Mouse (Mus musculus): ENCODE measurements around the gene Etv2. TPM values are rescaled to one million over a fixed set of nuclear protein-coding genes. Genes with fewer than 3 reads are reported as not detected.
A peak's percentile ranks its signal among the peaks of the same experiment; 100 is the strongest.

Etv2 gene
- total and polyA plus RNA-seq, 3 experiments = not detected

DNA sequence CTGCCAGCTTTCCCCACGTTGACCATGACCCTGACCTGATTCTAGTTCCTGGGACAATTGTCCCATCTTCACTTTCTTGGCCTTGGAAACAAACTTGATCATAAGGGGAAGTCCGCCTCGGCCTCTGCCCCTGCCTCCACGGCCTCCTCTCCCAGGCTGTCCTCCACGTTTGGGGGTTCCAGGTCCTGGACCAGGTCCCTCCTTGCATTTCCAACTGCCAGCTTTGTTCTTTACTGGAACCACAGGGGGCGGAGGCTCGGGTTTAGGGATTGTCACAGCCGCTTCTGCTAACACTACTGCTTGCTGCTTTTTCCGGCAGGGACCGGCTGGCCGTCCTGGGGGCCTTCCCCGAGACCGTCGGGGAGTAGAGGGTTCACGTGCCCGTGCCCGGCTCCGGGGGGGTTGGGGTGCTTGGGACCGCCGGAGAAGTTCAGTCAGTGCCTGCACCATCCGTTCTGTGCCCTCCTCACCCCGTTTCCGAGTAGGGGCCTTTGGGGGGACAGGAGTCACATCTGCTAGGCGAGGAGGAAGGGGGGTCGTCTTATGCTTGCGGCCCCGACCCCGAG lies 49.1 kb downstream of the Etv2 start:
- peaks cover 64% of the 10 kb centered on the region for H3K36me3 ChIP-seq (replicated peaks)
- H3K9me3 ChIP-seq (replicated peaks) = no peaks in the 10 kb centered on the region
- TF ChIP-seq CTCF (IDR thresholded peaks at IDR 0.05; ENCODE audit: low read depth, low read length) = no peak
- no peak for TF ChIP-seq GATA2 (IDR thresholded peaks at IDR 0.05; ENCODE audit: borderline replicate concordance, low read depth, low read length)
- no peak for ATAC-seq (ENCODE audit: extremely low read depth, insufficient number of reproducible peaks, low FRiP score, poor library complexity, severe bottlenecking)
- H3K4me3 ChIP-seq (ENCODE audit: low read depth, low read length) = peak overlapping the region; percentile 88; the same call in 1 of the 2 replicates
- H3K4me1 ChIP-seq (ENCODE audit: insufficient read depth, low read depth, low read length) = peaks cover 59% of the 10 kb centered on the region
- H3K27me3 ChIP-seq (ENCODE audit: insufficient read depth, low read length) = no peaks in the 10 kb centered on the region
- no peak for DNase-seq (ENCODE audit: low spot score)

GRCm38 (mm10) chr7:30585170-30585569 lies 50.5 kb downstream of the Etv2 start:
- Histone ChIP-seq H3K27me3 (ENCODE audit: insufficient read depth, low read length) (no peaks in the 10 kb centered on the region), H3K4me1 (ENCODE audit: insufficient read depth, low read depth, low read length) (peaks cover 66% of the 10 kb centered on the region), H3K9me3 (replicated peaks) (no peaks in the 10 kb centered on the region), H3K4me3 (ENCODE audit: low read depth, low read length) (no peak overlapping the region), H3K36me3 (replicated peaks) (peaks cover 71% of the 10 kb centered on the region)
- DNase-seq (ENCODE audit: low spot score) (no peak), ATAC-seq (ENCODE audit: extremely low read depth, insufficient number of reproducible peaks, low FRiP score, poor library complexity, severe bottlenecking) (no peak)
- TF ChIP-seq GATA1 (IDR thresholded peaks at IDR 0.05; ENCODE audit: borderline replicate concordance, low read length) = no peak

DNA sequence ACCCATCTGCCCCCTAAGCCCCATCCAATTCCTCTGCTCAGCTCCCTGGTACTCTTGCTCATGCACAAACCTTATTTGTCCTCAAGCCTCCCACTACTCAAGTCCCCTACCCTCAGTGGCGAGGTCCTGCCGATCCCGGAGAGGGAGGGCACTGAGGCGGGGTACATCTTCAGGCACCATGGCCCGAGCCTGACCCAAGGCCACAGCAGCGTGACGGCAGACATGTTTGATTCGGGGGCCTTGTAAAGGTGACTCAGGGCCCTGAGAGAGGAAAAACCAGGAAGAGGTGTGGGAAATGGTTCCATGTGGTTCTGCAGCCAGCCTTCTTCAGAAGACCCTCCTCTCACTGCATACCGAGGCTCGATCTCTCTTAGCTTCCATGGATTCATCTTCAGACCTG lies 51.3 kb downstream of the Etv2 start:
- peaks cover 68% of the 10 kb centered on the region for H3K4me1 ChIP-seq (ENCODE audit: insufficient read depth, low read depth, low read length)
- no peaks in the 10 kb centered on the region for H3K9me3 ChIP-seq (replicated peaks)
- TF ChIP-seq CTCF (IDR thresholded peaks at IDR 0.05; ENCODE audit: low read depth, low read length) = no peak
- DNase-seq (ENCODE audit: low spot score) = no peak
- H3K4me3 ChIP-seq (ENCODE audit: low read depth, low read length) = no peak overlapping the region
- ATAC-seq (ENCODE audit: extremely low read depth, insufficient number of reproducible peaks, low FRiP score, poor library complexity, severe bottlenecking) = no peak
- H3K27me3 ChIP-seq (ENCODE audit: insufficient read depth, low read length) = no peaks in the 10 kb centered on the region
- peaks cover 79% of the 10 kb centered on the region for H3K36me3 ChIP-seq (replicated peaks)

Other genes starting within 250 kb of the Etv2 start
Only the 20 nearest of the 33 such genes appear.
- 13.3 and 16.5 TPM in 2 replicates for gene Arhgap33, start 100.8 kb downstream of the Etv2 start, total RNA-seq (2014; fragmentation: Nextera tagmentation)
- 5.0 and 5.3 TPM in 2 replicates for gene Arhgap33, start 100.8 kb downstream of the Etv2 start, total RNA-seq (2017)
- gene Arhgap33, start 100.8 kb downstream of the Etv2 start, polyA plus RNA-seq (2012) = 40.3 and 51.4 TPM in 2 replicates
- gene Hspb6, start 83.7 kb downstream of the Etv2 start, total RNA-seq (2014; fragmentation: Nextera tagmentation) = 27.1 and 32.8 TPM in 2 replicates
- gene Hspb6, start 83.7 kb downstream of the Etv2 start, total RNA-seq (2017) = 3.9 and 4.9 TPM in 2 replicates
- 11.2 and 12.1 TPM in 2 replicates for gene Hspb6, start 83.7 kb downstream of the Etv2 start, polyA plus RNA-seq (2012)
- 18.6 and 20.2 TPM in 2 replicates for gene Proser3, start 83.6 kb downstream of the Etv2 start, total RNA-seq (2014; fragmentation: Nextera tagmentation)
- 4.2 and 7.4 TPM in 2 replicates for gene Proser3, start 83.6 kb downstream of the Etv2 start, total RNA-seq (2017)
- gene Proser3, start 83.6 kb downstream of the Etv2 start, polyA plus RNA-seq (2012) = 19.7 and 20.5 TPM in 2 replicates
- gene Lin37, start 76.0 kb downstream of the Etv2 start, total RNA-seq (2014; fragmentation: Nextera tagmentation) = 82.7 and 119 TPM in 2 replicates
- 20.4 and 24.9 TPM in 2 replicates for gene Lin37, start 76.0 kb downstream of the Etv2 start, total RNA-seq (2017)
- gene Lin37, start 76.0 kb downstream of the Etv2 start, polyA plus RNA-seq (2012) = 66.7 and 78.0 TPM in 2 replicates
- 16.1 and 42.5 TPM in 2 replicates for gene U2af1l4, start 72.6 kb downstream of the Etv2 start, total RNA-seq (2014; fragmentation: Nextera tagmentation)
- gene U2af1l4, start 72.6 kb downstream of the Etv2 start, total RNA-seq (2017) = 62.9 and 74.1 TPM in 2 replicates
- gene U2af1l4, start 72.6 kb downstream of the Etv2 start, polyA plus RNA-seq (2012) = 47.3 and 71.2 TPM in 2 replicates
- 3.9 and 4.4 TPM in 2 replicates for gene Gm49396, start 72.5 kb downstream of the Etv2 start, total RNA-seq (2014; fragmentation: Nextera tagmentation)
- gene Gm49396, start 72.5 kb downstream of the Etv2 start, total RNA-seq (2017) = 4.7 and 5.8 TPM in 2 replicates
- 2.5 and 2.6 TPM in 2 replicates for gene Gm49396, start 72.5 kb downstream of the Etv2 start, polyA plus RNA-seq (2012)
- gene Psenen, start 72.2 kb downstream of the Etv2 start, total RNA-seq (2014; fragmentation: Nextera tagmentation) = 246 and 298 TPM in 2 replicates
- 134 and 142 TPM in 2 replicates for gene Psenen, start 72.2 kb downstream of the Etv2 start, total RNA-seq (2017)
- 26.1 and 31.8 TPM in 2 replicates for gene Psenen, start 72.2 kb downstream of the Etv2 start, polyA plus RNA-seq (2012)
- 1.8 TPM in 1 of 2 replicates, not detected in the other for gene Igflr1, start 70.4 kb downstream of the Etv2 start, total RNA-seq (2014; fragmentation: Nextera tagmentation)
- gene Igflr1, start 70.4 kb downstream of the Etv2 start, total RNA-seq (2017) = 0.70 TPM in 1 of 2 replicates, not detected in the other
- gene Igflr1, start 70.4 kb downstream of the Etv2 start, polyA plus RNA-seq (2012) = 4.8 and 6.3 TPM in 2 replicates
- gene Kmt2b, start 47.1 kb downstream of the Etv2 start, total RNA-seq (2014; fragmentation: Nextera tagmentation) = 133 and 142 TPM in 2 replicates
- 9.2 and 11.3 TPM in 2 replicates for gene Kmt2b, start 47.1 kb downstream of the Etv2 start, total RNA-seq (2017)
- gene Kmt2b, start 47.1 kb downstream of the Etv2 start, polyA plus RNA-seq (2012) = 97.4 and 99.2 TPM in 2 replicates
- gene Zbtb32, start 36.9 kb downstream of the Etv2 start, total RNA-seq (2014; fragmentation: Nextera tagmentation) = not detected in 2 replicates
- gene Zbtb32, start 36.9 kb downstream of the Etv2 start, total RNA-seq (2017) = 0.05 and 0.58 TPM in 2 replicates
- 0.23 and 0.30 TPM in 2 replicates for gene Zbtb32, start 36.9 kb downstream of the Etv2 start, polyA plus RNA-seq (2012)
- 1.6 and 15.0 TPM in 2 replicates for gene Upk1a, start 23.0 kb downstream of the Etv2 start, total RNA-seq (2014; fragmentation: Nextera tagmentation)
- gene Upk1a, start 23.0 kb downstream of the Etv2 start, total RNA-seq (2017) = 0.29 and 0.82 TPM in 2 replicates
- gene Upk1a, start 23.0 kb downstream of the Etv2 start, polyA plus RNA-seq (2012) = 0.98 and 1.4 TPM in 2 replicates
- gene Cox6b1, start 9.7 kb downstream of the Etv2 start, total RNA-seq (2014; fragmentation: Nextera tagmentation) = 200 and 256 TPM in 2 replicates
- gene Cox6b1, start 9.7 kb downstream of the Etv2 start, total RNA-seq (2017) = 820 and 835 TPM in 2 replicates
- gene Cox6b1, start 9.7 kb downstream of the Etv2 start, polyA plus RNA-seq (2012) = 51.7 and 147 TPM in 2 replicates
- 46.4 and 47.9 TPM in 2 replicates for gene Rbm42, start 14.5 kb upstream of the Etv2 start, total RNA-seq (2014; fragmentation: Nextera tagmentation)
- gene Rbm42, start 14.5 kb upstream of the Etv2 start, total RNA-seq (2017) = 42.9 and 51.9 TPM in 2 replicates
- gene Rbm42, start 14.5 kb upstream of the Etv2 start, polyA plus RNA-seq (2012) = 235 and 293 TPM in 2 replicates
- 46.7 and 58.4 TPM in 2 replicates for gene Haus5, start 29.1 kb upstream of the Etv2 start, total RNA-seq (2014; fragmentation: Nextera tagmentation)
- 24.2 and 25.5 TPM in 2 replicates for gene Haus5, start 29.1 kb upstream of the Etv2 start, total RNA-seq (2017)
- gene Haus5, start 29.1 kb upstream of the Etv2 start, polyA plus RNA-seq (2012) = 32.2 and 40.4 TPM in 2 replicates
- gene Pmis2, start 35.8 kb upstream of the Etv2 start, total RNA-seq (2014; fragmentation: Nextera tagmentation) = not detected in 2 replicates
- not detected in 2 replicates for gene Pmis2, start 35.8 kb upstream of the Etv2 start, total RNA-seq (2017)
- gene Pmis2, start 35.8 kb upstream of the Etv2 start, polyA plus RNA-seq (2012) = not detected in 2 replicates
- not detected in 2 replicates for gene 2200002J24Rik, start 63.1 kb upstream of the Etv2 start, total RNA-seq (2014; fragmentation: Nextera tagmentation)
- gene 2200002J24Rik, start 63.1 kb upstream of the Etv2 start, total RNA-seq (2017) = not detected in 2 replicates
- not detected in 2 replicates for gene 2200002J24Rik, start 63.1 kb upstream of the Etv2 start, polyA plus RNA-seq (2012)
- not detected in 2 replicates for gene Atp4a, start 76.4 kb upstream of the Etv2 start, total RNA-seq (2014; fragmentation: Nextera tagmentation)
- 0.05 and 0.06 TPM in 2 replicates for gene Atp4a, start 76.4 kb upstream of the Etv2 start, total RNA-seq (2017)
- gene Atp4a, start 76.4 kb upstream of the Etv2 start, polyA plus RNA-seq (2012) = not detected in 2 replicates
- 57.5 and 67.7 TPM in 2 replicates for gene Tmem147, start 93.7 kb upstream of the Etv2 start, total RNA-seq (2014; fragmentation: Nextera tagmentation)
- 47.5 and 54.9 TPM in 2 replicates for gene Tmem147, start 93.7 kb upstream of the Etv2 start, total RNA-seq (2017)
- 40.1 and 44.9 TPM in 2 replicates for gene Tmem147, start 93.7 kb upstream of the Etv2 start, polyA plus RNA-seq (2012)
- gene Gapdhs, start 107.8 kb upstream of the Etv2 start, total RNA-seq (2014; fragmentation: Nextera tagmentation) = not detected in 2 replicates
- not detected in 2 replicates for gene Gapdhs, start 107.8 kb upstream of the Etv2 start, total RNA-seq (2017)
- not detected in 2 replicates for gene Gapdhs, start 107.8 kb upstream of the Etv2 start, polyA plus RNA-seq (2012)
- gene Sbsn, start 115.6 kb upstream of the Etv2 start, total RNA-seq (2014; fragmentation: Nextera tagmentation) = 5.4 and 5.7 TPM in 2 replicates
- 0.52 and 5.1 TPM in 2 replicates for gene Sbsn, start 115.6 kb upstream of the Etv2 start, total RNA-seq (2017)
- 0.96 and 1.5 TPM in 2 replicates for gene Sbsn, start 115.6 kb upstream of the Etv2 start, polyA plus RNA-seq (2012)